Comparison of ENCODE assay signal across 9 mouse cellular contexts in genomic region chr8:87745125-87745698, GRCm38 (mm10).
DNase-seq lines count a peak whose midpoint lies in the region; ATAC-seq lines count a peak whose summit lies in the region.
"Had no signal": no experiment of that assay in that cellular context is flagged by ENCODE, and none has a peak within 500 bp of the region (broad histone marks: within the 10 kb centered on the region; RNA-seq: fewer than 3 reads in every experiment).

No protein-coding gene starts in this region.

- no peaks in the 10 kb centered on the region for H3K27me3 ChIP-seq in neural tube, embryonic 11.5 days (ENCODE audit: control insufficient read depth, insufficient read depth, low read length)
- no peaks in the 10 kb centered on the region for H3K27me3 ChIP-seq in hindbrain, embryonic 10.5 days (ENCODE audit: insufficient read depth, poor library complexity, severe bottlenecking)

- peak; percentile 35 for DNase-seq in neural tube, embryonic 11.5 days (ENCODE audit: low spot score)
- no peak for DNase-seq in neural tube, embryonic 10.5 days (ENCODE audit: extremely low spot score, low spot score)
- DNase-seq in hindbrain, embryonic 10.5 days (ENCODE audit: low spot score) = no peak
- peak; percentile 27 for DNase-seq in mesoderm, embryonic 11.5 days (ENCODE audit: low read depth, low spot score)
- DNase-seq in urinary bladder, postnatal 36 days (ENCODE audit: low spot score in 2 of 2) = no peak
- no peak for DNase-seq in adrenal gland, adult 8-10 months
- DNase-seq in heart, adult 9 months (ENCODE audit: low spot score in 2 of 2) = no peak

- no peaks in the 10 kb centered on the region for H3K36me3 ChIP-seq in neural tube, embryonic 11.5 days (ENCODE audit: control insufficient read depth, insufficient read depth, low read length)
- peaks cover 12% of the 10 kb centered on the region; the same call in 1 of the 2 replicates for H3K36me3 ChIP-seq in hindbrain, embryonic 10.5 days

- 76% methylated on average over 20 of the region's 20 CpGs for WGBS in neural tube, embryonic 11.5 days
- WGBS in hindbrain, embryonic 10.5 days = 81% methylated on average over 20 of the region's 20 CpGs

- no peak overlapping the region for H3K4me2 ChIP-seq in neural tube, embryonic 11.5 days (ENCODE audit: low read depth)

- no peak overlapping the region for H3K9ac ChIP-seq in neural tube, embryonic 11.5 days (ENCODE audit: low read length)
- H3K9ac ChIP-seq: lung, embryonic 14.5 days had no signal

- peaks cover 22% of the 10 kb centered on the region for H3K4me1 ChIP-seq in neural tube, embryonic 11.5 days (ENCODE audit: control insufficient read depth, insufficient read depth, low read length)
- peaks cover 66% of the 10 kb centered on the region for H3K4me1 ChIP-seq in hindbrain, embryonic 10.5 days (replicated peaks)

- no peak for ATAC-seq in neural tube, embryonic 11.5 days (ENCODE audit: insufficient read depth, low FRiP score, low TSS enrichment)

- no peak overlapping the region for H3K4me3 ChIP-seq in neural tube, embryonic 11.5 days (ENCODE audit: low read depth, low read length)
- H3K4me3 ChIP-seq in hindbrain, embryonic 10.5 days = no peak overlapping the region
- H3K4me3 ChIP-seq: left cerebral cortex, adult 2 months had no signal

- H3K27ac ChIP-seq in neural tube, embryonic 11.5 days (ENCODE audit: low read depth, low read length) = peak overlapping the region; percentile 39; the same call in 1 of the 2 replicates
- peak overlapping the region; percentile 82 for H3K27ac ChIP-seq in hindbrain, embryonic 10.5 days
- H3K27ac ChIP-seq: left cerebral cortex, adult 2 months had no signal

- H3K9me3 ChIP-seq in neural tube, embryonic 11.5 days (ENCODE audit: control insufficient read depth, low read length) = no peaks in the 10 kb centered on the region
- H3K9me3 ChIP-seq in hindbrain, embryonic 10.5 days = no peaks in the 10 kb centered on the region

Comparison
In these comparisons a context has a peak if more than half of its experiments do, and no peak if none do; other contexts are left out.
1. DNase-seq: peak in neural tube, embryonic 11.5 days (single experiment) and mesoderm, embryonic 11.5 days (single experiment); none in neural tube, embryonic 10.5 days (single experiment), hindbrain, embryonic 10.5 days (single experiment), urinary bladder, postnatal 36 days (0 of 2), adrenal gland, adult 8-10 months (single experiment) and heart, adult 9 months (0 of 2).